Mouse (Mus musculus) left cerebral cortex, postnatal 10 days (tissue): ENCODE results near the gene Dkk2. TPM values are rescaled to one million over a fixed set of nuclear protein-coding genes. Genes with fewer than 3 reads are reported as not detected.
"Not testable (repeated sequence)": the region's sequence is repeated elsewhere in the genome, so short reads cannot be mapped to it uniquely, and the experiment has no call there.

ENCODE experiments used
- DNase-seq, 2 experiments: peaks; one replicate each; pipeline ENCODE4 v3.0.0; 2021 to 2022; ENCODE audit warnings: low spot score in 2 of 2, mixed read lengths in 1 of 2; ENCODE audit errors: extremely low spot score in 1 of 2
- intact Hi-C: fragments of 180-260 bp; cut with DNase I; formaldehyde crosslinking; loops from one replicate; pipeline ENCODE4 v1.15.1; 2025
- total RNA-seq, 2 experiments: library from RNA; stranded (reverse); gene quantifications; 2 replicates each; pipeline ENCODE4 v1.2.3; 2021

Dkk2 gene
- 1 to 10 TPM in 1 of 2 experiments, under 1 TPM in 1; 0.92 to 1.8 TPM for total RNA-seq

DNA sequence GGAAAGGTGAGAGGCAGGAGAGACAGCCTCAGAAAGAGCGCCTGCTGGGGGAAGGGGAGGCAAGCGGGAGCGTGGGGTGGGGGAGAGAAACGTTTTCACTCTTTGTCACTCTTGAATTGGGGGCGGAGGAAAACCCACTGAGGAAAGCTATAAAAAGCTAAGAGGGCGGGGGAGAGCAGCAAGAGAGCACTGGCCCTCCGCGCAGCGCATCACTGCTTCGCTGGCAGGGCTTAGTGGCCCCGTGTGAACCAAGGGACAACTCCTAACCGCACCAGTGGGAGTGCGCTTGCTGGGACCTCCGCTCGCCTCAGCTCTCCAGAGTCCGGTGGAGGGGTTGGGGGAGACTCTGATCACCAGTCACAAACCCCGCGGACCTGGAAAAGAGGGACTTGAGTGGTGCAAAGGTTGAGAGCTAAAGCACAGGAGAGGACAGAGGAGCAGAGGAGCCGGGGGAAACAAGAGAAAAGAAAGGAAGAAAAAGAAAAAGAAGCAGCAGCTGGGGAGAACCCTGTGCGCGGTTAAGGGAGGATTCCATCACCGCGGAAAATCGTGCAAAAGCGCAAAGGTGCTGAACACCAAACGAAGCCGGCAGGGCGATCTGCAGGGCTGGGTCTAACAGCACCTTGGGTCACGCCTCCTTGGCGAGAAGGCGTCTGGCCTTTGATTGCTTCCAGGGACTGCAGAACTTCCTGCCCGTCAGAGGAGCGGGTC is at the start of gene Dkk2:
TSS of gene Dkk2 (plus strand) at position 181 of the 711 bp plus-strand sequence.
- intact Hi-C loops: loop anchor here (5.0 to 10.0 kb wide), 2 partner anchors 273 to 490 kb away; no protein-coding TSS in a partner anchor
- DNase-seq: peak in 1 of 2 experiments; percentile 26

DNA sequence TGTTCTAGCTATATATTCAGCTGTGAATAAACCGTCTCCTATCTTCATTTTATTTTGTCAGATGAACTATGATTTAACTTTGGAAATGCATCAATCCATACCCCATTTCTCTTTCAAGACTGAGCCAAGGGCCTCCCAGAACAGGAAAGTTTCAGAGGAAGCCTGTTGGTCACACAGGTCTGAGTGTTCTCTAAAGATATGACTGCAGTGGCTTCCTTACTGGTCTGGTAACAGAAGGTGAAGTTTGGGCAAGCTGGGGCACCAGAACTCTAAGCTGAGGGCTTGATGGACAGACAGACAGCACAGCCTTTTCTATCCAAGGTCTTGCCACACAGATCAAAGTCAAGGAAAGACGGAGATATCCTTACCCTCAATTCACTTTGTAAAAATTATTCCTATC is 48.4 kb upstream of the Dkk2 start:
- DNase-seq: no peak
- intact Hi-C loops: no loop called here

DNA sequence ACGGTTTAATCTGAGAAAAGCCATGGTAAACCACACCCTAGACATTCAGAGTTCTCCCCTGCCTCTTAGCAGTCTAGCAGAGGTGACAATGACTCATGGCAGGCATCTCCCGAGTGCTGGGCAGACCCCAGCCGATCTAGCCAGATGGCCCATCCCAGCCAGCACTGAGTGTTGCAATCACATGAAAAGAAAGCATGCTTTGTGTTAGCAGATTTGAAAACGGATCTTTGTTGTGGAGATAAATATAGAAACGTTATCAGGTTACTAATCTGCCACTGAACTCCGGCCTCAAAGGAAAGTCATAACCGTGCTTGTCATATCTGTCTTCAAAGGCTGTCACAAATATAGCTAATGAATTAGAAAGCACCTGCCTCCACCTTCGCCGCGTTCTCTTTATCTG is 47.4 kb upstream of the Dkk2 start:
- intact Hi-C loops: no loop called here
- no peak for DNase-seq

DNA sequence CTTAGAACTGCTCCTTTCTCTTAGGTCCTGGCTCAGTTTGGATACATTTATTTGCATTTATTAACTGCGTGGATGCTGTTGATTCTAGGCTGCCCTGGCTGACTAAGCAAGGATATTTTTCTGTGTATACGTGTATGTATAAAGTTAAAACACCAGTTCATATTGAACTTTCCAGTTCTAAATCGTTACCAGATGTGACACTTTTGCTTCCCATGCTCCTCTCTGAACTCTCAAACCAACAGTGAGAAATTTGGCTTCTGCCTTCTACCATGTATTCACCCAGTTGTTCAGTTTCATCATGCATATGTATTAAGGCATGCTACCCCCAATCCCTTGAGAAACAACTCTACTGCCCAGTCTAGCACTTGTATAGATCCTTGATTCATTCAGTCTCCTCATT is 45.0 kb upstream of the Dkk2 start:
- DNase-seq: no peak
- intact Hi-C loops: no loop called here

DNA sequence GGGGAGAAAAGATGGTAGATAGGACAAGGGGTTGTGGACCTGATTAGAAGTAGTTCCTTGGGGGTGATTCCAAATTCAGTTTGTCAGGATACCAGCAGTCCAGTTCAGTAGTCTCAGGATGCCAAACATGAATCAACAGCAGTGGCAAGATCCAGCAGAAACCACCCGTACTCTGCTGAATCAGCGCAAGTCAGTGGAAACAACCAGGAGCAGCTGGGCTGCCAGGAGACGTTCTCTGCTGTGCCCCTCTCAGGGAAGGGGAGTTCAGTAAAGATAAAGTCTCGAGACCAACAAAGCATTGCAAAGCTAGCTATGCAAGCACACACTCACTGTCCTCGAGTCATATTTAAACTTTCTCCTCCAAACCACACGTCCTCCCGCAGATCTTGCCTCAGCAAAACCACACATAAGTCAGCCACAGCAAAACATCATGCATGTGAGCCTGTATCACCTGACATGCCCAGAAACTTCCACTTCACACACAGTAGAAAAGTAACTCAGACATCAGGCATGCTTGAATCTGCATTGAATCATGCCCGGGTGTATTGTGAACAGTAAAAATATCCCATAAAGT is 34.1 kb upstream of the Dkk2 start:
- DNase-seq: no peak
- intact Hi-C loops: no loop called here

DNA sequence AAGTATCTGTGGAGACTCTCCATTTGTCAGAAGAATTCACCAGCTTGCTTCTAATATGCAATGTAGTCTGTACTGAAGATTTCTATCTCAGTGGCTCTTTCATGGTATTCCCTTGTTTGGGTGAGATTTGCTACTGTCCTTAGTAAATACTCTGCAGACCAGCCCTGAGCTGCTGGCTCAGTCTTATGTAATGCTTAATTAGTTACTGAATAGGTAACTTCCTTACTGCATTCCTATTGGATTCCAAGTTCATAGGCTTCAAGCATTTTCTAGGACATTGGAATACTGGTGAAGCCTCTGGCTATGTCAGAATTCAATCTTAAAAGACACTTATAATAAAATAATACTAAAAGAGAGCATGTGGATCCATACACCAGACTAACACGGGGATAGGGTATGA is 22.3 kb upstream of the Dkk2 start:
- DNase-seq, intact Hi-C loops: not testable (repeated sequence)

DNA sequence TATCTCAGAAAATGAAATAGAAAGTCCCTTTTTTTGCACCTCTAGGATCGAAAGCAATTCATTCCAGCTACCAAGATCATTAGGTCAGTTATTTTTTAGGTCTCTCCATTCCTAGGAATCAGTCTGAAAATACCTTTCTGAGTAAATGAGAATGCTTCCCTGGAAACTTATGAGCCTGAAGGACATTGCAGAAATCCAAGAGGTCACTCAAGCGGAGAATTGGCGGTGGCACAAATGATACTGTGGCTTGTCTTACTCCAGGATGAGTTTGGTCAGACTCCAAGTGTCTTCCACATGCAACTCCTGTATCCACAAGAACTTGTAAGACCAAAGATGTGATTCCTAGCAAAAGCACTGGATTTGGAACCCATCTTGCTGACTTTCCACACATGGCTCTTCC is 21.7 kb upstream of the Dkk2 start:
- DNase-seq: no peak
- intact Hi-C loops: no loop called here

DNA sequence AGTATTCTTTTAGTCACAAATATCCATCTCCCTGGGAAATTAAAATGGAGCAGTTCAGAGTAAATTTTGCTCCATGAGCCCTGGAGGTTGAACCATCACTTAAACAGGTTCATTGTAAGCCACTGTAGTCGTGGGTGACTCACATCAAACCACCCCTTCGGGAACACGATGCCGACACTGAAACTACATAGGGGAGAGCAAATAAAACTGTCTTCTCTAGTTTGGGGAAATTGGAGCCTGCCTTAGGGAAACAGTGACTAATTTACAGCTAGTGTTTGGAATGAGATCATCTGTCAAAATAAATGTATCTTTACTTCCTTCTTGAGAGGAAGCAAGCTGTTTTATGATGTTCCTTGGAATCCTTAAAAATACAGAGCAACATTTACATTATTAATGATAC is 21.1 kb upstream of the Dkk2 start:
- no peak for DNase-seq
- intact Hi-C loops: no loop called here

DNA sequence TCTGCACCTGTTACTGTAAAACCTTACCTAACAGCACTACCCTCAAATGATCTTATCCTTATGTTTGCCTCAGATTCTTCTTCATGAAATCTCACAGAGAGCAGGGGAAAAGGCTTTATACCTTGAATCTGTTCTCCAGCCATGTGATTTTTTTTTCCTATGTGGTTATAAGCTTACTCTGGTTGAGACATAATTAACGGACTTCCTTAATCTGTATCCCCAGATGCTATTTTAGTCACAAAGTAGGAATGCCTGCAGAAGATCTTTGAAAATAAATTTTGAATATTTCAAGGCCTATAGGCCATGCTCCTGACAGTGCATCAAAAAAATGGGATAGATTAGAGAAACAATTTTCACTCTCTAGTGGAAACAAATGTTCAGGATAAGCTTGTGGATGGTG is 20.2 kb upstream of the Dkk2 start:
- no peak for DNase-seq
- intact Hi-C loops: no loop called here

DNA sequence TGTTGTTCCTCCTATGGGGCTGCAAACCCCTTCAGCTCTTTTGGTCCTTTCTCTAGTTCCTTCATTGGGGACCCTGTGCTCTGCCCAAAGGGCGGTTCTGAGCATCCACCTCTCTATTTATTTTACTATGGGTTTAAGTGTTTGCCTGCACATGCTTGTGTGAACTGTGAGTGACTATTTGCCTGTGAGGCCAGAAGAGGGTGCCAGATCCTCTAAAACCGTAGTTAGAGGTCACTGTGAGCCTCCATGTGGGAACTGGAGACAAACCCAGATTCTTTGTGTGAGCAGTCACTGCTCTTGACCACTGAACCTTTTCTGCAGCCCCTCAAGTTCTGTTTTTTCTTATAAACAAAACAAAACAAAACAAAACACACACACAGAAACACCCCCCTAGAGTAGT is 14.1 kb upstream of the Dkk2 start:
- intact Hi-C loops: no loop called here
- DNase-seq: no peak

DNA sequence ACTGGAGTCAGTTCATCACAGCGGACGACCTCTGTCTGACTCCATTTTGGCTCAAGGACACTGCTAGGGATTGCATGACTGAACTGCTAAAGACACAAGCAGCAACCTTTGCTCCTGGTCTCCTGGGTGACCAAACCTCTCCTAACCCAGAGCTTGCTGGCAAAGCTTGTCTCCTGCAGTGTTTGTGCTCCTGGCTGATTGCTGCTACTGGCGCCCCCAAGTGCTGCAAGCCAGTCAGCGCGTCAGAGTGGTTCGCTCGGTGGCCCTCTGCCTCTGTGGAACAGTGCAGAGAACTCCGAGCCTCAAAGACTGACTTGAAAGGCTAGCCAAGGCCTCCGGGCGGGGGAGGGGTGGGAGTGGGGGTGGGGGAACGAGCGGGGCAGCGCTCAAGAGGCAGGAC is 1.1 kb upstream of the Dkk2 start:
- peak; percentile 50 to 75 for DNase-seq
- intact Hi-C loops: loop anchor here (10.0 kb wide), 1 partner anchor 489 kb away; no protein-coding TSS in a partner anchor

DNA sequence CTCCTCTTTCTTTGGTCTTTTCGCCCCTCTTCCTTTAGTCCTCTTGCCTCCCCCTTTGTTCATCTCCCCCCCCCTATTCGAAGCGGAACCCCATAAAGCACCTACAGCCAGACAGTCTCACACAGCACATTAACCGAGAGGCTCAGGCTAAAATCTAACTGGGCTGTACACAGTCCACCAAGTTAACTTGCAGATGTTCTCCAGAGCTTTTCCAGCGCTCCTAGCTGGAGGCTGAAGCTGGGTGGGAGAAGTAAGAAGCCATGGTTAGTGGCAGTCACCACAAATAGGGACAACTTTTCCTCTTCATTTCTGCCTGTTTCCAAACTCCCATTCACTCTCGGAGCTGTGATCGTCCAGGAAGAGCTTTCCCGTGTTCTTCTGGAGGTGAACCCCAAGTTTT is 412 bp upstream of the Dkk2 start:
- intact Hi-C loops: loop anchor here (5.0 to 10.0 kb wide), 2 partner anchors 272 to 490 kb away; no protein-coding TSS in a partner anchor
- no peak for DNase-seq

DNA sequence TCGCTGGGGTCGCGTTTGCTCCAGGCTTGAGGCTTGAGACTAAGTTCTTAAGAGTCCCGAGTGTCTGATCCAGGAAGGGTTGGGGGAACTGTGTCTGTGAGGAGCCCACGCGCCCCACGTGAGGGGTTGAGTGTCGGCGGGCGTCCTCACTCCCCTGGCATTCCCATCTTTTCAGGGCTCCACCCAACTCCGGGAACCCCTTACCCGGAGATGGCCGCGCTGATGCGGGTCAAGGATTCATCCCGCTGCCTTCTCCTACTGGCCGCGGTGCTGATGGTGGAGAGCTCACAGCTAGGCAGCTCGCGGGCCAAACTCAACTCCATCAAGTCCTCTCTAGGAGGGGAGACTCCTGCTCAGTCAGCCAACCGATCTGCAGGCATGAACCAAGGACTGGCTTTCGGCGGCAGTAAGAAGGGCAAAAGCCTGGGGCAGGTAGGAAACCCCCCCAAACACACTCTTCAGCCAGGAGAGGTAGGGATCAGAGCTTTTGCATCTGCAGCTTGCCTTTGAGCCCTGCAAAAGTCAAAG is 795 bp downstream of the Dkk2 start:
- intact Hi-C loops: loop anchor here (5.0 to 10.0 kb wide), 2 partner anchors 274 to 491 kb away; no protein-coding TSS in a partner anchor
- DNase-seq: peak in 1 of 2 experiments; percentile 24

DNA sequence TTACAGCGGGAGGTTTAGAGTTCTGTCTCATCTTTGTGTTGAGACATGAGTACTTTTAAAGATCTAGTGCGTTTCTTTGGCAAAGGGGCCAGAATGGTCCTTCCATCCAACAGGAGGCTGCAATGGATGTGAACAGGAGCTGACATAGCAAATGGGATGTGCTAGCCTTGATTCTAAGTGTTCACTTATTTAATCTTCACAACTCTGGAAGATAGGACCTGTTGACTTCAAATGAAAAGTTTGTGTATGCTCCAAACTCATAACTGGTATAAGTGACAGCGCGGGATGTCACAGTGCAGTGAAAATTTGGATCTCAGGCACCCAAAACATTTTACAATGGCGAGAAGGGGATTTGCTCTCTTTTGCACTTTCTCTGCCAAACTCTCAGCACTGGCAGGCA is 1.4 kb downstream of the Dkk2 start:
- intact Hi-C loops: loop anchor here (5.0 to 10.0 kb wide), 2 partner anchors 274 to 492 kb away; no protein-coding TSS in a partner anchor

DNA sequence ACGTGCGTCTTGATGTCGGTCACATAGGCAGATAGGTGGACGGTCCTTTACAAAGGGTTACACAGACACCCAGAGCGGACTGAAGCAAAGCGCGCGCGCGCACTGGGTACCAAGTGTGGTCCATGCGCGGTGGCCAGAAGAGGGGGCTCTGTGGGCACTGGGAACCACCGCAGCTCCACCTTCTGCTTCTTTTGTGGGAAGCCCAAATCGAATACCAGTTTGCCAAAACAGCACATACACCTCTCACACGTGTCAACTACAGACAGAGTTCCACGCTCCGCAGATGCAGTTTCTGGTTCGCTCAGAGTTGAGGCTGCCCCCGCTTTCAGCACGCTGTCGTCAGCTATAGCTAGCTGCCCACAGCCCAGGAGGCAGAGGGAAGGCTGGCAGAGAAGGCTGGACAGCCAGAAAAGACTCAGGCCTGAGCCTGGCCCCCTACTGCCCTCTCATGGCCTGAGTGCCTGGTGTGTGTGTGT is 2.0 kb downstream of the Dkk2 start:
- peak; percentile 45 to 49 for DNase-seq
- intact Hi-C loops: loop anchor here (5.0 to 10.0 kb wide), 2 partner anchors 275 to 492 kb away; no protein-coding TSS in a partner anchor

More for the DNA sequence above, 1.4 kb downstream of the Dkk2 start:
- no peak for DNase-seq

DNA sequence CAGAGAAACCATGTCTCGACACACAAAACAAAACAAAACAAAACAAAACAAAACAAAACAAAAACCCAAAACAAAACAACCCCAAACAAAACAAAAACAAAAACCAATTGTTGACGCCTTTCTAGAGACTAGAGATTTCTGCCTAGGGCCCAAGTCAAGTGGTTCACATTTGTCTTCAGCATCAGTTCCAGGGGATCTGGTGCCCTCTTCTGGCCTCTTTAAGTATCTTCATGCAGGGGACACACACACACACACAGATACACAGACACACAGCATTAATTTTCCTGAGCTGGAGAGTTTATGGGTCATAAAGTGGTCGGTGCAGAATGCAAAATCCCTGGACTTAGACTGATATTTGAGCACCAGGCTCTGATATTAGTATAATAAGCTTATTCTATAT is 7.9 kb downstream of the Dkk2 start:
- intact Hi-C loops: no loop called here
- no peak for DNase-seq

DNA sequence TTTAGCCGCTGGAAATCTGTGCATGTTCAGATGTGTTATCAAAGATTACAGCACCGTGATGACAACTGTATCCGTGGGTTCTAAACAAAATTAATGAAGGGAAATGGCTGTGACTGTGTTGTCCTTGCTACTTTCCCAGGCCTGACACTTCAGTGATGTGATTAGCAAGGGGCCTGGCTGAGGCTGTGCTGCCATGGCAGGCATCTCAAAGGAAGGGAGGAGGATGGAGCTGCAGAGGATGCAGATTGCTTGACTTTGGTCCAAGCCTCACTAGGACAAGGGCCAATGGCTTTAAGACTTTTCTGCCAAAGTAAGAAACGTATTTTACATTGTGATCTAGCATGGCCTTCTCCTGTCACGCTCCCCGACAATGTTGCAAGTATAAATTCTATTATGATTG is 11.2 kb downstream of the Dkk2 start:
- intact Hi-C loops: no loop called here
- DNase-seq: no peak

DNA sequence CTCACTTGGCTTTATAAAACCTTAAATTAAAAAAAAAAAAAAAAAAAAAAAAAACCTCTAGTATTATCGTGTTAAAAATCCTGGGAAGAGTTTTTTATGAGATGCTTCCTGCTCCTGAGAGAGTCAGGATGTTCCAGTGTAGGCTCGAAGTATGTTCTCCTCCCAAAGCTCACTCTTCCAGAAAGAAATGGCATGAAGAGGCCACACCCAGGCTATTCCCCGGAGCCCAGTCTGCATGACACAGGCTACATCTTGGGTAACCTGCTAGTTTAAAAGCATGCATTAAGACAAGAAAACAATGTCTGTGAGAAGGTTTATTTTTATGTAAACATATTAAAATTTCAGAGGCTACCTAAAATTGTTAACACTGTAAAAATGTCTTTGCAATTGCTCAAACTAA is 15.7 kb downstream of the Dkk2 start:
- DNase-seq: no peak
- intact Hi-C loops: no loop called here

DNA sequence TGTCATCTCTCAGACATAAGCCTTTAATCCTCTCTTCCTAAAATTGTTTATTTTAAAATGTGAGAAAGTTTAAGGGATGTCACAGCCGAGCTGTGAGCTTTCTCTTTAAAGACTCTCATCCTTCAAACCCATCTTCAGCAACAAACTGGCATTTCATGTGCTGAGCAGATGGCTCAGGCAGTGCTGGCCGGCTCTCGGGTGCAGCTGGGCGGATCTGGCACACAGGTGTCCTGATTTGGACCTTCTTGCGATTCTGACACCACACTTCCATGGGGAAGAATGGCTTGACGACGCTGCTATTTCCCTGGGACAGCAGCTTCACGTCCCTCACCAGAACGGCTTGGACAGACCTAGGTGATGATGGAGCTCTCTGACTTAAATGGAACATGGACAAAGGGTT is 17.9 kb downstream of the Dkk2 start:
- DNase-seq: peak; percentile 17 to 21
- intact Hi-C loops: no loop called here

DNA sequence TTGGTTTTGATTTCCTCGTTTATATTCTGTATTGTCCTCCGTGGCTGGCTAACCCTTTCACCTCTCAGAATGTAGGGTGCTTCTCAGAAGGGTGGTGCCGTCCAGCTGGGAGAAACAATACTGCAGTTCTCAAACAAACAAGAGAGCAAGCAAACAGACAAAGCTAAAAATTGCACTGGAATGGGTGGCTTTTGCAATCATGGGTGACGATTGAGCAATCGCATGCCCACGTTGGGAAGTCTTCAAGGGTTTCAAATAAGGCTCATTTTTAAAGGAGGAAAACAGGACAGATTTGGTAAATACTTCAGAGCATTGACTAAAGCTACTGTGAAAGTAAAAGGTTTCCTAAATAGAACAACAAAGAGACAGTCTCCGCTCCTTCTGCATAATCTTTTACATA is 18.4 kb downstream of the Dkk2 start:
- intact Hi-C loops: no loop called here
- DNase-seq: no peak
